Mouse (Mus musculus): ENCODE data around the gene Mfrp. TPM values are rescaled to one million over a fixed set of nuclear protein-coding genes. Genes with fewer than 3 reads are reported as not detected.
A peak's percentile ranks its signal among the peaks of the same experiment; 100 is the strongest.

Gene Mfrp
- total RNA-seq, 2 experiments from 2014 or later, result 0.30 to 1.8 TPM

- no peak for DNase-seq (ENCODE audit: low spot score in 2 of 2)
Measured at GRCm38 (mm10) chr9:44127351-44127801, 25.8 kb downstream of the Mfrp start.

GRCm38 (mm10) chr9:44129633-44130032 is 28.1 kb downstream of the Mfrp start:
- DNase-seq (ENCODE audit: low spot score in 2 of 2), result no peak

GRCm38 (mm10) chr9:44130034-44130433 is 28.5 kb downstream of the Mfrp start:
- no peak for DNase-seq (ENCODE audit: low spot score in 2 of 2)

- no peak for DNase-seq (ENCODE audit: low spot score in 2 of 2)
Measured at GRCm38 (mm10) chr9:44130581-44131275, 29.2 kb downstream of the Mfrp start.

- no peak for DNase-seq (ENCODE audit: low spot score in 2 of 2)
Measured at GRCm38 (mm10) chr9:44131276-44131590, 29.7 kb downstream of the Mfrp start.

GRCm38 (mm10) chr9:44132200-44132599 is 30.7 kb downstream of the Mfrp start:
- no peak for DNase-seq (ENCODE audit: low spot score in 2 of 2)

- DNase-seq (ENCODE audit: low spot score in 2 of 2), result no peak
Measured at GRCm38 (mm10) chr9:44133287-44133686, 31.8 kb downstream of the Mfrp start.

GRCm38 (mm10) chr9:44134101-44134850 is 32.7 kb downstream of the Mfrp start, which contains the start of gene Mcam:
Gene Mcam (plus strand): TSS chr9:44134469.
- DNase-seq (ENCODE audit: low spot score in 2 of 2), result no peak

GRCm38 (mm10) chr9:44134851-44135730 is 33.6 kb downstream of the Mfrp start:
- DNase-seq (ENCODE audit: low spot score in 2 of 2), result no peak

GRCm38 (mm10) chr9:44135731-44136411 is 34.3 kb downstream of the Mfrp start:
- DNase-seq (ENCODE audit: low spot score in 2 of 2), result no peak

- no peak for DNase-seq (ENCODE audit: low spot score in 2 of 2)
Measured at GRCm38 (mm10) chr9:44137846-44138245, 36.3 kb downstream of the Mfrp start.

GRCm38 (mm10) chr9:44141951-44142350 is 40.4 kb downstream of the Mfrp start:
- no peak for DNase-seq (ENCODE audit: low spot score in 2 of 2)

GRCm38 (mm10) chr9:44143421-44143820 is 41.9 kb downstream of the Mfrp start:
- DNase-seq (ENCODE audit: low spot score in 2 of 2), result no peak

- DNase-seq (ENCODE audit: low spot score in 2 of 2), result no peak
Measured at GRCm38 (mm10) chr9:44144023-44144717, 42.6 kb downstream of the Mfrp start.

- DNase-seq (ENCODE audit: low spot score in 2 of 2), result no peak
Measured at GRCm38 (mm10) chr9:44144718-44145060, 43.2 kb downstream of the Mfrp start.

GRCm38 (mm10) chr9:44147290-44147689 is 45.8 kb downstream of the Mfrp start:
- DNase-seq (ENCODE audit: low spot score in 2 of 2), result peak in 1 of 2 experiments; percentile 49
